Mouse (Mus musculus): Measurements from ENCODE around the gene Arf6. TPM values are rescaled to one million over a fixed set of nuclear protein-coding genes. Genes with fewer than 3 reads are reported as not detected.
"Not testable (repeated sequence)": the region's sequence is repeated elsewhere in the genome, so short reads cannot be mapped to it uniquely, and the experiment has no call there.

The Arf6 gene
- total RNA-seq, 2 experiments from 2014 or later = 20.1 to 23.5 TPM

DNA sequence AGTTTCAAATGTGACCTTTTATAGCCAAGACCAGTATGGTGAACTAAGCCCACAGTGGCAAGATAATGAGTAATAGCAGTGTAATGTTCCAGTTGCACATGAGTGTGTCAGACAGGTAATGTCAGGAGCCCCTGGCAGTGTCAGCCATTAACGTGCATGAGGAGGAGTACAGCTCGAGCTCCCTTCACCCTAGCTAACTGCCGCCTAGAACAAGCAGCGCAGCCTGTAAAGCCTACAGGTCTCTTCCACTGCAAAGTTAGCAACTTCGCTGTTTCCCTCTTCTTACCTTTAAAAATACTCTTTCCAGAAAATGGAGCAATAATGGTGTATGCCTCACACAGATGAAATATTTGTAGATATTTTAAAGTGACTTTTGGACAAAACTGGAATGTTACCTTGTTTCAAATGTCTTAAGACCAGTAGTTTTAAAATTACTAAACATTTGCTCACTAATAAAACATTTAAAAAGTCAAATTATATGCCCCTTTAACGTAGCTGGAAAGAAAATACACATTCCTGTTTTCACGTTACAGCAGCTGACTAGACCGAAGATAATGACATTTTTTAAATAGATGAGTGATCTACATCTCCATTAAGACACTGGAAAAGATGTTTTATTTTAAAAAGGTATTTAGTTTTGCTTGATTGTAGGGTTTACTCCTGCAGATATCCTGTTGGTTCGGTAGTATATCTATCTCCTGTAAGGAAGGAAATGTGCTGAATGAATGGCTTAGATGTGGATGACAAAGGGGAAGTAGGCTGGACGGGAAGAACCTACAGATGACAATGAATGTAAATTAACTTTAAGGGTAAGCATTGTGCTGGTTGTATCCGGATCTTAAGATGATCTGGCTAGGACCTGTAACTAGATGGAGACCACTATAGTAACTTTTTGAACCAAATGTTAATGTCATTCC, 2.2 kb downstream of the Arf6 start:
- DNase-seq = no peak

GRCm38 (mm10) chr12:69376132-69376531, 4.2 kb downstream of the Arf6 start:
- no peak for DNase-seq

DNA sequence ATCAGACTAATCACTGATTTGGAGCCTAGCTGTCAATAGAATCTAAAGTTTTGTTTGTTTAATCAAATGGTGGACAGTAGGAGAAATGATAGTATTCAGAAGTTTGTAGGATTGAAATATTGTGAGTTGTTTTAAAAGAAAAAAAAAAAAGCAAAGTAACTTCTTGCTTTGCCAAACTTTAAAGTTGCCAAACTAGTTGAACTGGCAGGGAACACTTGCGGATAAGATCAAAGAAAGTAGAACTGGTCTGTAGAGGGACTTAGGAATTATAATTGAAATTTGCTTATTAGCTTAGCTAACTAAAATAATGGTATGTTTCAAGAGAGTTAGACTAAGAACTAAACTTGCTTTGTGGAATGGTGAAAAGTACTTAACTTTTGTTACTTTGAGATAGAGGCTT, 5.2 kb downstream of the Arf6 start:
- DNase-seq = no peak

GRCm38 (mm10) chr12:69377636-69378035, 5.7 kb downstream of the Arf6 start:
- DNase-seq = not testable (repeated sequence)

- DNase-seq = no peak
Measured at GRCm38 (mm10) chr12:69378558-69379454, 6.9 kb downstream of the Arf6 start.

DNA sequence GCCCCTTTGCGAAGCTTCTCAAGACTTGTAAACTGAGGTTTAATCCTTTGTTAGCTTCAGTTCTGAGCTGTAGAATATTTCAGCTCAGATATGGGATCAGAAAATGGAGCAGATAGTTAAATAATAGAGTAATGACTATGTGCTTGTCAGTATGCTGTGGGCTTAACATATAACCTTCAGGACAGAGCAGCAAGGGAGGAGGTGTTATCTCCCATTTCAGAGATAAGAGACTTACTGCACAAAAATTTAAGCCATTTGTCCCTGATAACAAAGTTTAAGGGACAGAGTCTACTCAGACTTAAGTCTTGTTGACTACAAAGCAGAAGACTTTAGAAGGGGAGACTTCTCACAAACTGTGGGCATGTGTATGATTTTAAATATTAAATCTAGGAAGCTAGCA, 10.9 kb downstream of the Arf6 start:
- no peak for DNase-seq

GRCm38 (mm10) chr12:69384606-69385005, 12.7 kb downstream of the Arf6 start:
- no peak for DNase-seq

DNA sequence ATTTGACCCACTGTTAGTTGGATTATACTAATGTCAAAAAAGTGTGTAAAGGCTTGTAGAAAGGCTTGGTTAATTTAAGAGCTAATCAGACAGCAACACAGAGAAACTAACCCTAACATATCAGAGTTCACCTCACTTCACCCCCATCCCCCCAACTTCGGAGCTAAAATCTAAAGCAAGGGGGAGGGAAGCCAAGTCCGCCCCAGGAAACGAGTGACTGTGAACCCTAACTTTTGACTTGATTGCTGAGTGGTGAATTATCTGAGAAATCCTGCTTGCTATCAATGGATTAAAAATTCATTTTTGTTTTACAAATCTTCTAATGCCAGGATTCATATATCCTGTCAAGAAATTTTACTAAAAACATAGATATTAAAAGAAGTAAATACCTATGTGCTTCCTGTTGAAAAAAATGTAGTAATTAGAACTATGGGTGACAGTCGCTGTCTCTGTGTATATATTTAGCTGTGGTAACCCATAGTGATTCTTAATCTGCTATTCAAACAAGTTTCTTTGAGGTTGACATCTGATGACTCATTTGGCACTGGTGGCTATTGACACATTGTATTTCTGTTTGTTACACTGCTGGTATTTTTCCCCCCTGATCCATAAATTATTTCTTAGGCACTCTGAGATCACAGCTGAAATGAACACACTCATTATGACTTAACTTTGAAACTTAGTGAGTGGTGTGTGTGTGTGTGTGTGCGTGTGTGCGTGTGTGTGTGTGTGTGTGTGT, 13.8 kb downstream of the Arf6 start:
- DNase-seq = no peak

- not testable (repeated sequence) for DNase-seq
Measured at GRCm38 (mm10) chr12:69386281-69386732, 14.4 kb downstream of the Arf6 start.

DNA sequence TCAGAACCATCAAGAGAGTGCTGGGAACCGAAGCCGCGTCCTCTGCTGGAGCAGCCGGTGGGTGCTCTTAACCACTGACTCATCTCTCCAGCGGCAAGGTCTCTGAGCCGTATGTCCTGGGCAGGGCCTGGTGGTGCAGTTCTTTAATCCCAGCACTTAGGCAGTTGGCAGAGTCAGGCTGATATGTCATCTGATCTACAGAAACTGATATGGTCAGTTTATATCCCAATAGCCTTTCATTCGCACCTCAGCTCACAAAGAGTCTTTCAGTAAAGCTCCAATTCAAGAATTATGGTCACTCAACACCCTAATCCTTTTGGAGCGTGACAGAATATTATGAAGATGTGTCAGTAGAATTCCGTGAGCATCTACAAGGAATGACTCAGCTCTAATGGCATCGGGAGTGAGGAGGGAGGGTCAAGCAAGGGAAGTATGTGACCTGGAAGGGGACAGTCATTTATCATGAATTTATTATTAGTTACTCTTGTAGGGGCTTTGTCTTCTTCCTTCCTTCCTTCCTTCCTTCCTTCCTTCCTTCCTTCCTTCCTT, 16.4 kb downstream of the Arf6 start:
- no peak for DNase-seq

GRCm38 (mm10) chr12:69389273-69389938, 17.5 kb downstream of the Arf6 start:
- no peak for DNase-seq

- no peak for DNase-seq
Measured at GRCm38 (mm10) chr12:69390000-69390698, 18.2 kb downstream of the Arf6 start.

- DNase-seq = no peak
Measured at GRCm38 (mm10) chr12:69393076-69393475, 21.1 kb downstream of the Arf6 start.

DNA sequence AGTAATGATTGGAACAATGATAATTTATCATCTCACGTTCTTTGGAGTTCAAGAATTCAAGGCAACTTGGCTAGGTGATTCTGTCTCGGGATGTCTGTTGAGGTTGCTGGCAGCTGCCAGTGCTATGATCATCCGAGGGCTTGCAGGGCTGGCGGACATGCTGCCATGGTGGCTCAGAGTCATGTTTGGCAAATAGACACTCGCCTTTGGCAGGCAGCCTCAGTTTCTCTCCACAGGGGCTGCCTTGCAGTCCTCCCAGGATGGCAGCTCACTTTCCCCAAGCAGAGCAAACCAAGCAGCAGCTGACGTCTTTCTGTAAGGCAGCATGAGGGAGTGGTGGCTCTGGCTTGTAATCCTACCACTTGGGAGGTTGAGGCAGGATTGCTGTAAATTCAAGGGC, 22.5 kb downstream of the Arf6 start:
- DNase-seq = peak; percentile 17

GRCm38 (mm10) chr12:69400367-69400766, 28.4 kb downstream of the Arf6 start:
- no peak for DNase-seq

DNA sequence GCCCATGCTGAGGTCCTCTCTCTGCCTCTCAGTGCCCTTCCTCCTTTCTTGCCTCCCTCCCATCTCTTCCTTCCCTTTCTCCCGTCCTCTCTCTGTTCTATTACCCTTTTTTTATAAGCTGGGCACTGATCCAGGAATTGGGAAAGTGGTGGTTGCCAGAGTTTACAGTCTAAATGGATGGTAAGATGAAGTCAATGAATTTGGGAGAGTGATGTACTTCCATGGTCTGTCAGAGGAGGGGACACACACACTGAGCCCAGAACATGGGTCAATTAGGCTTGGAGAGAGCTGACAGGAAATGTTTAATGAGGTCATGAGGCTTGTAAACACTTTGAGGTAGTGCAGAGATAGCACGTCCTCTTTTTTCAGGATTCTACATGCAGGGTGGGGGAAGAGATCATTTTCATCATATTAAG, 28.9 kb downstream of the Arf6 start:
- no peak for DNase-seq

- DNase-seq = no peak
Measured at GRCm38 (mm10) chr12:69402100-69402499, 30.1 kb downstream of the Arf6 start.

- DNase-seq = no peak
Measured at GRCm38 (mm10) chr12:69402594-69403167, 30.7 kb downstream of the Arf6 start.

DNA sequence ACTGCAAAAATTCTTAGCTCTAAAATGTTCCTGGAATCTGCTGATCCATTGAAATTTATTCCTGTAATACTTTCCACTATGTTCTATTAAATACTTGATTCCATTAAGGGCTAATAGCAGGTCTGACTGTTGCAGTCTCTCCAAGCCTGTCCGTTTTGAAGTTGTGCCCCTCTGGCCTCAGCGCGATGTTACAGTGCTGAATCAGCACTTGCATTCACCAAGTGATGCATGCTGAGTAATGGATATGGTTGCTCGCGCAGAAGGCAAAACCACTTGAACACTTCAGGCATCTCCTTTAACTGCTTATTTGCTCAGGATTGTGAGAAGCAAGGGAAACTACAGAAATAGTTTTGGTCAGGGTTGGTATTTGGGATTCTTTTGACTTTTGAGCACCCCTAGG, 38.8 kb downstream of the Arf6 start:
- no peak for DNase-seq

DNA sequence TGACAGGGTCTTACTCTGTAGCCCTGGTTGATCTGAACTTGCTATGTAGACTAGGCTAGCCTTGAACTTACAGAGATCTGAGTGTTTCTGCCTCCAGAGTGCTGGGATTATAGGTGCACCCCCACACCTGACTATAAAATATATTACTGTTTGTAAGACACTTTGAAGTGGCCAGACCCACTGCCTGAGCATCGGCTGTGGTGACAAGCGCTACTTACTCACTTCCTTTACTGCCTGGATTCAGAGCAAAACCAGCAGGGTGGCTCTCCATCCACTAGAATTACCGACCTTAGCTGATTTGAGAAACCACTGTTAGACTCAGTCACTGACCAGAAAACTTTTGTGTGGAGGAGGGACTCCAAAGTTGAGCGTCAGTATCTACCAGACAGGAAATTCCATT, 40.0 kb downstream of the Arf6 start:
- no peak for DNase-seq

Measured in gastrocnemius, postnatal 25 days (tissue).